Mouse (Mus musculus): ENCODE results near the gene Capn10. TPM values are rescaled to one million over a fixed set of nuclear protein-coding genes. Genes with fewer than 3 reads are reported as not detected.

The Capn10 gene
- polyA plus RNA-seq, 1 experiment from 2014 or later = 55.2 TPM

GRCm38 (mm10) chr1:92988894-92989293 lies 54.7 kb downstream of the Capn10 start:
- no peak for ATAC-seq (ENCODE audit: low FRiP score, low read depth)
- Histone ChIP-seq H3K36me3 (no peaks in the 10 kb centered on the region), H3K27ac (replicated peaks) (no peak overlapping the region), H3K27me3 (no peaks in the 10 kb centered on the region), H3K4me3 (no peak overlapping the region), H3K4me2 (replicated peaks) (no peak overlapping the region), H3K9me3 (no peaks in the 10 kb centered on the region), H3K4me1 (no peaks in the 10 kb centered on the region), H3K9ac (replicated peaks) (no peak overlapping the region)
- WGBS = 82% methylated on average over 4 of the region's 4 CpGs

DNA sequence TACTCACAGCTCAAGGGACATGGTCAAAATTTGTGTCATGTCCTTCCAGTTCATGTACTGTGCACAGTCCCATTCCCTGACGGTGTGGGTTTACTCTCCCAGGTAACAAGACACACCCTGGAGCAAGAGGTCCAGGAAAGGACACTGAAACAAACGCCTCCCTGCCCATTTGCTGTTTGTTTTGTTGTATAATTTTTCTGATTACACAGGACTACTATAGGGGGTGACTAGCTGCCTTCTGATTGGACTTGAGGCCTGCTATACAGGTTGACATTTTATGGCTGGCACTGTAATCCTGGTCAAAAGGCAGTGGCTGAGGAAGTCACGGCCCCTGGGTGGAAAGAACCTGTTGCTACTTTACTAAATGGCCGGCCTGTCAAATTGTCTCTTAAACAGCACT lies 55.7 kb downstream of the Capn10 start:
- WGBS = 77% methylated on average over 4 of the region's 4 CpGs
- H3K27ac ChIP-seq (replicated peaks) = no peak overlapping the region

DNA sequence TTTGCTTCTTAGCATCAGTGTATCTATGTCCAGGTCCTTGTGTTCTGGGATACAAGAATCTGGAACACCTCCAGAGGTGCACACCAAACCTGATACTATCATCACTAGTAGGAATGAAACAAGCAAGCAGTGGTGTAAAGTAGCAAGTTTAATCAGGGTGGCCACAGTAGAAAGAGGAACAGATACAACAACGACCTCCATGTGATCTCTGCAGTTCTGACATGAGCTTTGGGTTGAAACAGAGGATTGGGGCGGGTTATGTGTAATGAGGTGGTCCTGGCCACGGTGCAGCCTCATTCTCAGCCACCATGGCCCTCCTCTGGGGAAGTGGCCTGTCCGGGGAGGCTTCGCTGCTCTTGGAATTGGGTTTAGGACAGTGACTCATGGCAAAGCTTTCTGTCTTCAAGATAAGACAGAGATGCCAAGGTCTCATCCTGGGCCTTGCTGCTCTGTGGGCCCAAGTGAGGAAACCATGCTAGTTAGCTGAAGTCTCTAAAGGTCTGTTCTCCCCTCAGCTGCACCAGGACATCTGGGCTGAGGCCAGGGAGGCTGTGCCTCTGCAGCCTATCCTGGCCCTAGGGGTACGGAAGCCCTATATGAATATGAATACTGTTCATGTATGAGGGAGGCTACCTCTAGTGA lies 58.2 kb downstream of the Capn10 start:
- no peaks in the 10 kb centered on the region for H3K27me3 ChIP-seq
- 80% methylated on average over 6 of the region's 6 CpGs for WGBS
- no peak overlapping the region for H3K27ac ChIP-seq (replicated peaks)
- H3K36me3 ChIP-seq = no peaks in the 10 kb centered on the region
- no peak overlapping the region for H3K9ac ChIP-seq (replicated peaks)
- ATAC-seq (ENCODE audit: low FRiP score, low read depth) = no peak
- no peaks in the 10 kb centered on the region for H3K4me1 ChIP-seq
- no peak overlapping the region for H3K4me2 ChIP-seq (replicated peaks)
- H3K4me3 ChIP-seq = no peak overlapping the region
- no peaks in the 10 kb centered on the region for H3K9me3 ChIP-seq

More for the DNA sequence above, 55.7 kb downstream of the Capn10 start:
- no peaks in the 10 kb centered on the region for H3K36me3 ChIP-seq
- no peak overlapping the region for H3K9ac ChIP-seq (replicated peaks)
- no peaks in the 10 kb centered on the region for H3K4me1 ChIP-seq
- no peak overlapping the region for H3K4me3 ChIP-seq
- H3K4me2 ChIP-seq (replicated peaks) = no peak overlapping the region
- no peak for ATAC-seq (ENCODE audit: low FRiP score, low read depth)
- no peaks in the 10 kb centered on the region for H3K27me3 ChIP-seq
- H3K9me3 ChIP-seq = no peaks in the 10 kb centered on the region

GRCm38 (mm10) chr1:92992880-92993279 lies 58.7 kb downstream of the Capn10 start:
- Histone ChIP-seq H3K27ac (replicated peaks) (no peak overlapping the region), H3K27me3 (no peaks in the 10 kb centered on the region), H3K4me3 (no peak overlapping the region), H3K4me1 (no peaks in the 10 kb centered on the region), H3K4me2 (replicated peaks) (no peak overlapping the region), H3K9ac (replicated peaks) (no peak overlapping the region), H3K9me3 (no peaks in the 10 kb centered on the region), H3K36me3 (no peaks in the 10 kb centered on the region)
- 70% methylated on average over 2 of the region's 2 CpGs for WGBS
- ATAC-seq (ENCODE audit: low FRiP score, low read depth) = no peak

Other genes with a start within 250 kb of the Capn10 start
- 82.4 and 89.5 TPM in 2 replicates for gene Gpc1, start 102.7 kb upstream of the Capn10 start, polyA plus RNA-seq (2016; fragmentation: Nextera tagmentation; extraction: Ambion mirVana)
- gene Ankmy1, start 31.5 kb upstream of the Capn10 start, polyA plus RNA-seq (2016; fragmentation: Nextera tagmentation; extraction: Ambion mirVana) = 0.45 and 0.80 TPM in 2 replicates
- 14.6 and 16.7 TPM in 2 replicates for gene Dusp28, start 27.4 kb upstream of the Capn10 start, polyA plus RNA-seq (2016; fragmentation: Nextera tagmentation; extraction: Ambion mirVana)
- 27.6 and 29.9 TPM in 2 replicates for gene Rnpepl1, start 23.6 kb upstream of the Capn10 start, polyA plus RNA-seq (2016; fragmentation: Nextera tagmentation; extraction: Ambion mirVana)
- 0.27 and 0.45 TPM in 2 replicates for gene Gpr35, start 16.5 kb downstream of the Capn10 start, polyA plus RNA-seq (2016; fragmentation: Nextera tagmentation; extraction: Ambion mirVana)
- not detected in 2 replicates for gene Aqp12, start 72.0 kb downstream of the Capn10 start, polyA plus RNA-seq (2016; fragmentation: Nextera tagmentation; extraction: Ambion mirVana)
- gene Kif1a, start 167.6 kb downstream of the Capn10 start, polyA plus RNA-seq (2016; fragmentation: Nextera tagmentation; extraction: Ambion mirVana) = 125 and 126 TPM in 2 replicates
- not detected in 2 replicates for gene Agxt, start 200.9 kb downstream of the Capn10 start, polyA plus RNA-seq (2016; fragmentation: Nextera tagmentation; extraction: Ambion mirVana)
- 0.25 and 0.32 TPM in 2 replicates for gene 2310007B03Rik, start 226.6 kb downstream of the Capn10 start, polyA plus RNA-seq (2016; fragmentation: Nextera tagmentation; extraction: Ambion mirVana)
- 0.16 and 0.18 TPM in 2 replicates for gene Crocc2, start 234.3 kb downstream of the Capn10 start, polyA plus RNA-seq (2016; fragmentation: Nextera tagmentation; extraction: Ambion mirVana)